In genomic region chr11:5517346-5517745, GRCm38 (mm10) we compare ENCODE assay signal across 34 mouse cellular contexts. TPM values are rescaled to one million over a fixed set of nuclear protein-coding genes. Genes with fewer than 3 reads are reported as not detected.
DNase-seq lines count a peak whose midpoint lies in the region; ATAC-seq and TF ChIP-seq lines count a peak whose summit lies in the region.
"Had no signal": no experiment of that assay in that cellular context is flagged by ENCODE, and none has a peak within 500 bp of the region (broad histone marks: within the 10 kb centered on the region; RNA-seq: fewer than 3 reads in every experiment).

No protein-coding gene starts in this region.

- peaks cover 7% of the 10 kb centered on the region; the same call in 1 of the 2 replicates for H3K4me1 ChIP-seq in heart, embryonic 11.5 days (ENCODE audit: control insufficient read depth, insufficient read depth, low read length)
- peaks cover 3% of the 10 kb centered on the region; the same call in 1 of the 2 replicates for H3K4me1 ChIP-seq in midbrain, embryonic 11.5 days (ENCODE audit: control insufficient read depth, insufficient read depth, low read length)
- no peaks in the 10 kb centered on the region; the same call in 1 of the 2 replicates for H3K4me1 ChIP-seq in midbrain, postnatal 0 days (ENCODE audit: insufficient read depth, low read length)
- H3K4me1 ChIP-seq in ES-E14 (ENCODE audit: control insufficient read depth in 2 of 2, insufficient read depth in 2 of 2, low read length in 2 of 2, poor library complexity in 1 of 2) = peaks cover 15 to 23% of the 10 kb centered on the region in 2 experiments

- no peak overlapping the region for H3K4me2 ChIP-seq in heart, embryonic 11.5 days
- no peak overlapping the region for H3K4me2 ChIP-seq in midbrain, embryonic 11.5 days
- H3K4me2 ChIP-seq in midbrain, postnatal 0 days (ENCODE audit: low read depth, low read length, poor library complexity, severe bottlenecking) = no peak overlapping the region
- H3K4me2 ChIP-seq: embryonic facial prominence, embryonic 12.5 days; embryonic facial prominence, embryonic 15.5 days; forebrain, embryonic 13.5 days; heart, embryonic 13.5 days; hindbrain, embryonic 14.5 days had no signal

- peak; percentile 45 for DNase-seq in heart, adult 11 months
- DNase-seq in midbrain, embryonic 11.5 days (ENCODE audit: low spot score, missing footprints) = peak; percentile 21
- no peak for DNase-seq in midbrain, postnatal 0 days (ENCODE audit: low spot score)
- DNase-seq in CD4-positive helper T cell, adult 2 months (ENCODE audit: low read depth, low spot score) = peak; percentile 65
- DNase-seq in ES-E14 (ENCODE audit: low read depth, low spot score) = no peak
- DNase-seq in kidney, adult 11 months = no peak
- no peak for DNase-seq in adrenal gland, adult 18-20 months (ENCODE audit: low spot score in 2 of 2)
- DNase-seq: adrenal gland, postnatal 10 days; cerebellum, adult 11 months; cerebellum, adult 2 months; cerebellum, adult 9-11 months; cerebellum, postnatal 25 days; gastrocnemius, postnatal 14 days; heart, adult 18-20 months; heart, postnatal 14 days; heart, postnatal 4 days had no signal

- WGBS in heart, embryonic 11.5 days (ENCODE audit: insufficient replicate concordance) = 59% methylated on average over 6 of the region's 6 CpGs
- WGBS in midbrain, embryonic 11.5 days = 85% methylated on average over 6 of the region's 6 CpGs
- WGBS in midbrain, postnatal 0 days = 81% methylated on average over 6 of the region's 6 CpGs

- H3K27ac ChIP-seq in heart, embryonic 11.5 days (ENCODE audit: low read depth, low read length) = no peak overlapping the region
- no peak overlapping the region for H3K27ac ChIP-seq in midbrain, embryonic 11.5 days (ENCODE audit: low read depth, low read length)
- H3K27ac ChIP-seq in midbrain, postnatal 0 days (ENCODE audit: low read depth, low read length) = no peak overlapping the region
- H3K27ac ChIP-seq in ES-E14 (ENCODE audit: insufficient read depth, low read depth, low read length, poor library complexity, severe bottlenecking) = no peak overlapping the region; the same call in 1 of the 2 replicates
- H3K27ac ChIP-seq: embryonic facial prominence, embryonic 12.5 days; embryonic facial prominence, embryonic 15.5 days; forebrain, embryonic 13.5 days; heart, embryonic 13.5 days; hindbrain, embryonic 14.5 days; hindbrain, postnatal 0 days had no signal

- in situ Hi-C loops in ES-E14 (cut with MboI; ENCODE audit: low sequenced_read_pairs in 2 of 2, unreplicated experiment in 2 of 2) = no loop called here

- H3K9ac ChIP-seq in heart, embryonic 11.5 days (ENCODE audit: low read depth, low read length) = no peak overlapping the region
- no peak overlapping the region for H3K9ac ChIP-seq in midbrain, embryonic 11.5 days (ENCODE audit: low read length)
- H3K9ac ChIP-seq in midbrain, postnatal 0 days (replicated peaks; ENCODE audit: low read length, poor library complexity, severe bottlenecking) = no peak overlapping the region
- peak overlapping the region; percentile 56; the same call in 1 of the 2 replicates for H3K9ac ChIP-seq in ES-E14 (ENCODE audit: insufficient read depth, low read depth, low read length, poor library complexity, severe bottlenecking)
- H3K9ac ChIP-seq: embryonic facial prominence, embryonic 12.5 days; embryonic facial prominence, embryonic 15.5 days; forebrain, embryonic 13.5 days; heart, embryonic 13.5 days; hindbrain, embryonic 14.5 days had no signal

- H3K27me3 ChIP-seq in heart, embryonic 11.5 days (ENCODE audit: control insufficient read depth, insufficient read depth, low read length) = no peaks in the 10 kb centered on the region
- no peaks in the 10 kb centered on the region for H3K27me3 ChIP-seq in midbrain, embryonic 11.5 days (ENCODE audit: control insufficient read depth, insufficient read depth, low read length)
- no peaks in the 10 kb centered on the region for H3K27me3 ChIP-seq in midbrain, postnatal 0 days (ENCODE audit: insufficient read depth, low read length)
- H3K27me3 ChIP-seq: embryonic facial prominence, embryonic 12.5 days; embryonic facial prominence, embryonic 15.5 days; forebrain, embryonic 13.5 days; heart, embryonic 13.5 days had no signal

- H3K36me3 ChIP-seq in heart, embryonic 11.5 days (ENCODE audit: control insufficient read depth, insufficient read depth, low read length) = no peaks in the 10 kb centered on the region
- H3K36me3 ChIP-seq in midbrain, embryonic 11.5 days (ENCODE audit: control insufficient read depth, insufficient read depth, low read length) = no peaks in the 10 kb centered on the region
- no peaks in the 10 kb centered on the region for H3K36me3 ChIP-seq in midbrain, postnatal 0 days (ENCODE audit: insufficient read depth, low read length)
- H3K36me3 ChIP-seq in ES-E14 (ENCODE audit: control insufficient read depth, insufficient read depth, low read length, poor library complexity, severe bottlenecking) = peaks cover 1% of the 10 kb centered on the region; the same call in 1 of the 2 replicates
- H3K36me3 ChIP-seq: embryonic facial prominence, embryonic 12.5 days; embryonic facial prominence, embryonic 15.5 days had no signal

- H3K9me3 ChIP-seq in heart, embryonic 11.5 days (replicated peaks; ENCODE audit: control insufficient read depth, low read length) = no peaks in the 10 kb centered on the region
- no peaks in the 10 kb centered on the region for H3K9me3 ChIP-seq in midbrain, embryonic 11.5 days (ENCODE audit: control insufficient read depth, low read length)
- no peaks in the 10 kb centered on the region for H3K9me3 ChIP-seq in midbrain, postnatal 0 days (ENCODE audit: low read length)
- no peaks in the 10 kb centered on the region for H3K9me3 ChIP-seq in ES-E14 (ENCODE audit: control insufficient read depth, insufficient read depth, low read depth, low read length)
- H3K9me3 ChIP-seq: embryonic facial prominence, embryonic 12.5 days; embryonic facial prominence, embryonic 15.5 days; forebrain, embryonic 13.5 days; heart, embryonic 13.5 days had no signal

- ATAC-seq in heart, embryonic 11.5 days (replicated peaks; ENCODE audit: insufficient number of reproducible peaks, low FRiP score, low TSS enrichment) = no peak
- ATAC-seq in midbrain, embryonic 11.5 days (ENCODE audit: low FRiP score) = no peak
- ATAC-seq in midbrain, postnatal 0 days (ENCODE audit: low FRiP score) = no peak
- ATAC-seq: activated CD4-positive, CD25-positive, alpha-beta regulatory T cell, adult 4 months; forebrain, embryonic 13.5 days; forebrain, embryonic 16.5 days; hindbrain, postnatal 0 days; inflammation-experienced regulatory T-cells, adult 6 months; intestine, postnatal 0 days had no signal

- no peak for TF ChIP-seq CTCF in midbrain, postnatal 0 days (IDR thresholded peaks at IDR 0.05)

- no peak overlapping the region for H3K4me3 ChIP-seq in heart, embryonic 11.5 days (ENCODE audit: low read depth, low read length)
- H3K4me3 ChIP-seq in midbrain, embryonic 11.5 days (ENCODE audit: low read depth, low read length) = no peak overlapping the region
- H3K4me3 ChIP-seq in midbrain, postnatal 0 days (ENCODE audit: low read depth, low read length) = no peak overlapping the region
- H3K4me3 ChIP-seq in ES-E14 (ENCODE audit: insufficient read depth in 1 of 2, low read depth in 1 of 2, low read length in 2 of 2, poor library complexity in 1 of 2, severe bottlenecking in 1 of 2) = peak overlapping the region in 1 of 2 experiments; percentile 55; a peak in 1 of 4 replicates
- H3K4me3 ChIP-seq: embryonic facial prominence, embryonic 12.5 days; embryonic facial prominence, embryonic 15.5 days; forebrain, embryonic 13.5 days; heart, embryonic 13.5 days had no signal

TF ChIP-seq in ES-E14, 5 proteins besides CTCF, POLR2A, EP300 and RAD21:
- TF ChIP-seq MAFK (IDR thresholded peaks at IDR 0.05; ENCODE audit: insufficient read depth, low read depth, low read length) (no peak), CHD2 (IDR thresholded peaks at IDR 0.05; ENCODE audit: low read depth, low read length) (no peak), ZNF384 (IDR thresholded peaks at IDR 0.05; ENCODE audit: low read depth, low read length) (no peak), HCFC1 (IDR thresholded peaks at IDR 0.05; ENCODE audit: borderline replicate concordance, insufficient read depth, low read length) (no peak), ZC3H11A (IDR thresholded peaks at IDR 0.05; ENCODE audit: borderline replicate concordance, low read depth, low read length) (no peak)

RNA-seq across cellular contexts. Expression of gene Xbp1, which starts 3.1 kb away (rescaled TPM):
- polyA plus RNA-seq in heart, embryonic 11.5 days (2014; fragmentation: Nextera tagmentation; extraction: Ambion mirVana) = 141 and 145 TPM in 2 replicates
- polyA plus RNA-seq in midbrain, embryonic 11.5 days (2014; fragmentation: Nextera tagmentation; extraction: Ambion mirVana) = 126 and 133 TPM in 2 replicates
- 120 and 124 TPM in 2 replicates for total RNA-seq in midbrain, postnatal 0 days (2014; rRNA removed)
- 89.5 and 97.4 TPM in 2 replicates for polyA plus RNA-seq in midbrain, postnatal 0 days (2015; fragmentation: Nextera tagmentation; extraction: Ambion mirVana)
- 143 and 195 TPM in 2 replicates for total RNA-seq in ES-E14 (2012; rRNA removed)
- total RNA-seq in adrenal gland, adult 18-20 months (2021) = 100 to 1,000 TPM; 144 to 206 TPM

RNA-seq across cellular contexts. Expression of gene Ccdc117, which starts 24.6 kb away (rescaled TPM):
- 14.4 and 17.8 TPM in 2 replicates for polyA plus RNA-seq in heart, embryonic 11.5 days (2014; fragmentation: Nextera tagmentation; extraction: Ambion mirVana)
- polyA plus RNA-seq in midbrain, embryonic 11.5 days (2014; fragmentation: Nextera tagmentation; extraction: Ambion mirVana) = 26.2 and 27.4 TPM in 2 replicates
- total RNA-seq in midbrain, postnatal 0 days (2014; rRNA removed) = 8.2 and 13.0 TPM in 2 replicates
- 4.9 and 6.1 TPM in 2 replicates for polyA plus RNA-seq in midbrain, postnatal 0 days (2015; fragmentation: Nextera tagmentation; extraction: Ambion mirVana)
- 24.2 and 27.4 TPM in 2 replicates for total RNA-seq in ES-E14 (2012; rRNA removed)
- total RNA-seq in adrenal gland, adult 18-20 months (2021) = 10 to 100 TPM; 37.8 to 47.4 TPM

RNA-seq across cellular contexts. Expression of gene Ankrd36, which starts 52.1 kb away (rescaled TPM):
- 0.96 TPM in 1 of 2 replicates, not detected in the other for polyA plus RNA-seq in heart, embryonic 11.5 days (2014; fragmentation: Nextera tagmentation; extraction: Ambion mirVana)
- polyA plus RNA-seq in midbrain, embryonic 11.5 days (2014; fragmentation: Nextera tagmentation; extraction: Ambion mirVana) = not detected in 2 replicates
- not detected in 2 replicates for total RNA-seq in midbrain, postnatal 0 days (2014; rRNA removed)
- polyA plus RNA-seq in midbrain, postnatal 0 days (2015; fragmentation: Nextera tagmentation; extraction: Ambion mirVana) = 0.11 TPM in 1 of 2 replicates, not detected in the other
- 0.26 and 0.45 TPM in 2 replicates for total RNA-seq in ES-E14 (2012; rRNA removed)
- total RNA-seq in adrenal gland, adult 18-20 months (2021) = not detected
- total RNA-seq: adrenal gland, postnatal 10 days; adrenal gland, postnatal 4 days; common myeloid progenitor, adult 5-6 weeks; gastrocnemius, adult 18-20 months; gastrocnemius, postnatal 14 days; gastrocnemius, postnatal 4 days; heart, adult 18-20 months; heart, postnatal 14 days; heart, postnatal 4 days; hindbrain, postnatal 0 days had no signal
- polyA plus RNA-seq: activated CD4-positive, CD25-positive, alpha-beta regulatory T cell, adult 4 months; C2C12; cerebellum, adult 2 months; embryonic facial prominence, embryonic 15.5 days; forebrain, embryonic 13.5 days; forebrain, embryonic 16.5 days; heart, embryonic 13.5 days; heart, embryonic 16.5 days; hindbrain, embryonic 11.5 days; hindbrain, embryonic 14.5 days; hindbrain, postnatal 0 days; inflammation-experienced regulatory T-cells, adult 6 months; intestine, postnatal 0 days had no signal

Comparison
In these comparisons a context has a peak if more than half of its experiments do, and no peak if none do; other contexts are left out.
1. DNase-seq: peak in heart, adult 11 months (single experiment), midbrain, embryonic 11.5 days (single experiment) and CD4-positive helper T cell, adult 2 months (single experiment); none in midbrain, postnatal 0 days (single experiment), ES-E14 (single experiment), kidney, adult 11 months (single experiment) and adrenal gland, adult 18-20 months (0 of 2).